Mouse (Mus musculus): ENCODE results near the gene Exoc6. TPM values are rescaled to one million over a fixed set of nuclear protein-coding genes. Genes with fewer than 3 reads are reported as not detected.

Exoc6 gene
- total RNA-seq, 2 experiments from 2014 or later = 44.6 to 46.1 TPM

Other genes starting within 250 kb of the Exoc6 start
- gene Ide, start 212.6 kb upstream of the Exoc6 start, total RNA-seq (2021) = 100 to 1,000 TPM in 1 of 2 experiments, 10 to 100 TPM in 1; 83.0 to 129 TPM
- 10 to 100 TPM in 1 of 2 experiments, 1 to 10 TPM in 1; 8.4 to 10.2 TPM for gene Kif11, start 174.0 kb upstream of the Exoc6 start, total RNA-seq (2021)
- gene Hhex, start 115.6 kb upstream of the Exoc6 start, total RNA-seq (2021) = 1 to 10 TPM; 3.5 to 5.7 TPM
- under 1 TPM in 1 of 2 experiments, not detected in 1; 0.20 TPM for gene Cyp26c1, start 135.2 kb downstream of the Exoc6 start, total RNA-seq (2021)
- gene Cyp26a1, start 147.4 kb downstream of the Exoc6 start, total RNA-seq (2021) = under 1 TPM; 0.52 TPM